Mouse (Mus musculus) olfactory bulb, adult 2 months (tissue): ENCODE data around the gene Abhd14b.

Experiments
- CTCF ChIP-seq: fragments of 200-500 bp; IDR thresholded peaks from 2 replicates; pipeline ENCODE4 v1.5.1; 2012; ENCODE audit warnings: low read depth, mild to moderate bottlenecking, low read length, moderate library complexity; ENCODE audit not compliant: insufficient read depth
- POLR2A ChIP-seq: fragments of 200-500 bp; IDR thresholded peaks from 2 replicates; pipeline ENCODE4 v1.6.1; 2012; ENCODE audit warnings: mild to moderate bottlenecking, low read depth, low read length, moderate library complexity; ENCODE audit not compliant: insufficient read depth

- TF ChIP-seq POLR2A, result no peak
- TF ChIP-seq CTCF, result no peak
These were observed 14.6 kb downstream of the Abhd14b start for GRCm38 (mm10) chr9:106461641-106462429.
